Mouse (Mus musculus) left cerebral cortex, postnatal 25 days (tissue): ENCODE measurements around the gene Mpped2. TPM values are rescaled to one million over a fixed set of nuclear protein-coding genes. Genes with fewer than 3 reads are reported as not detected.
A peak's percentile ranks its signal among the peaks of the same experiment; 100 is the strongest.

Experiments used
- DNase-seq, 2 experiments: peaks; one replicate each; pipeline ENCODE4 v3.0.0; 2022; ENCODE audit warnings: low spot score in 2 of 2, mixed read lengths in 1 of 2
- intact Hi-C: fragments of 180-260 bp; cut with DNase I; formaldehyde crosslinking; loops from one replicate; pipeline ENCODE4 v1.15.1; 2025
- total RNA-seq, 2 experiments: library from RNA; stranded (reverse); gene quantifications; 2 replicates each; pipeline ENCODE4 v1.2.3; 2021

Gene Mpped2
- total RNA-seq: 10 to 100 TPM; 30.6 to 34.6 TPM

DNA sequence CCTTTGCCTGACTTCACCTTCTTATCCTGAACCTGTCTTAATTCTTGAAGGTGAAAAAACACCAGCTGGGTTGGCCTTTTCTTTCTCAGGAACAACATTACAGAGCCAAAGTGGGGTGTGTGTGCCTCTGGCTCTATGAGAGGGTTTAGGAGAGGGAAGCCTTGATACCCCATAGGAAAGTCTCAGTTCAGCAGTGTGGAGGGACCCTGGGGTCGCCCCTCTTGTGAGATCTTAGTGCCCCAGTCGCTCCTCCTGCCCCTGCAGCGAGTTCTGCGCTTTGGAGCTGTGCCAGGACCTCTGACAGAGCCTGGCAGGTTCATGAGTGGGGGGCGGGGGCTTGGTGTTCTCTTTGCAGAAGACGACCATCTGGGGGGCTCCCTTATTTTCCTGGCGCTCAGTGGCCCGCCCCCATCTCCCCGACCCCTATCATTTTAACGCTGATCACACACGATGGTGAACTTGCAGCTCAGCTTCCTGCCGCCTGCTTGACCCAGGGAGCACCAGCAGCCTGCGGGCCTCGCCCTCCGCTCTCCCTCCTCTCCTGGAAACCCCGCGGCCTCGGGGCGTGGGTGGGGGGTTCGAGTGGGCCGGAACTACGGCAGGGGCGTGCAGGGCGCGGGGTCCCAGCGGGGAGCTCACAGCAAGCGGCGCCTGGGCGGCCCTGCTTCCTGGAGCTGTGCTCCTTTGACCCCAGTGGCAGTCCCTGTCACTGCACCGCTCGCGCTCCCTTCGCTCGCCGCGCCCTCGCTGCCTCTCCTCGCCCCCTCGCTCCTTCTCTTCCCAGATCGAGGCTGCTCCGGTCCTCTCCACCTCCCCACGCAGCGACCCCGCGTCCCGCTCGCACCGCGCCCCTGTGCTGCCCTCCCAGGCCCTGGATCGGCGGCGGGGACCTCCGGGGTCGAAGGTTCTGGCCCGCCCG is at the start of gene Mpped2:
Gene Mpped2, plus strand, starts transcription at position 487 of the 919 bp plus-strand sequence.
- DNase-seq: peak; percentile 41 to 51
- intact Hi-C loops: loop anchor here (5.0 kb wide), 1 partner anchor 169 kb away; no protein-coding TSS in a partner anchor

GRCm38 (mm10) chr2:106644782-106645181 is 48.3 kb upstream of the Mpped2 start:
- intact Hi-C loops: no loop called here
- no peak for DNase-seq

DNA sequence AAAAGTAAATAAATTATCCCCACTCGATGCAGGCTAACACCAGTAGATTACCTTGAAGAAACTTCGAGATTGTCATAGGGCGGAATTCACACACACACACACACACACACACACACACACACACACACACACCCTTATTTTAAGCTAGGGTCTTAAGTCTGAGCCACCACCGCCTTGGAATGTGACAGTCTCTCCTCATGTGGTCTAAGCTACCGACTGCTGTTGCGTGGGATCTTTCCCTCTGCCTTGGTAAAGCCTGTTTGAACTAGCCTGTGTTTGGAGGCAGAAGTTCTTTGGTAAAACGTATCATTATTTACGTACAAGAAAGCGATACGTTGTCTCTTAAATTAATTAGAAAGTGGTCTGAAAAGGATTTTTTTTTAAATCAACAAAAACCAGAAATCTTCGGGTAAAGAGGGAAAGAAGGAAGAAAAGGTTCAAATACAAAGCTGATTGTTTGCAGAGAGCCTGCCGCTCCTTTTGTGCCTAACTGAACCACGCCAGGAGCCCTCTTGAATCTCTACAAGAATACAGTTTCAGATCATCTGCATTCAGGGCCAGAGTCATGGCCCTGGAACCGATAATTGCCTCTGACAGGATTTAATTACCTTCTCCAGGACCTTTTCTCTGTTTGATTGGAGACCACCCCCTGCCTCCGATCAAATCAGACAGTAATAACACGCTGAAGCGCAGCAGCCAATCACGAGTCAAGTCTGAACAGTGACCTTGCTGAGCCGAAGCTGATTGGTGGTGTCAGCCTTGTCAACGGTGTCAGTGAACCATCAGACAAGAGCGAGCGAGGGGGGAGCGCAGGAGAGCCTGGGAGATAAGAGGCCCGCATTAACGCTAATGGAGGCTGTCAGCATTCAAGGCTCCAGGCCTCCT is 43.1 kb upstream of the Mpped2 start:
- intact Hi-C loops: loop anchor here (5.0 kb wide), 1 partner anchor 138 kb away; no protein-coding TSS in a partner anchor

GRCm38 (mm10) chr2:106652151-106652550 is 40.9 kb upstream of the Mpped2 start:
- DNase-seq: no peak
- intact Hi-C loops: loop anchor here (5.0 kb wide), 1 partner anchor 140 kb away; no protein-coding TSS in a partner anchor

More for the DNA sequence above, 43.1 kb upstream of the Mpped2 start:
- peak; percentile 81 to 94 for DNase-seq

GRCm38 (mm10) chr2:106652741-106653140 is 40.3 kb upstream of the Mpped2 start:
- no peak for DNase-seq
- intact Hi-C loops: loop anchor here (5.0 kb wide), 1 partner anchor 140 kb away; no protein-coding TSS in a partner anchor

DNA sequence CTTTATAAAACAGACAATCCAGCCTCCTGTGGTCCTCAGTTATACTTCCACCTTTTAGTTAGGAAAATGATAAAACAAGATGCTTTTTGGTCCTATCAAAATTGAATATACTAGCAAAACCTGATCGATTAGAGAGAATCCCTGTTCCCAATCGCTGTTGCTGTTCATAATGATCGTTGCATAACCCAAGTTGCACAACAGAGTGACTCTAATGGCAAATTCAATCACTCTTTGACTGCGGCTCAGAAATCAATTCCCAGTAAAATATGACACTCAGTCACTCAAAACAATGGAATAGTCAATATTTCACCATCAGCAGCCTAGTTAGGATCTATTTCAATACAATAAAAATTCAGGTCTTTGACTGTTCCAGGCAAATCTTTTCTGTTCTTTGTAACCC is 39.8 kb upstream of the Mpped2 start:
- no peak for DNase-seq
- intact Hi-C loops: loop anchor here (5.0 kb wide), 1 partner anchor 141 kb away; no protein-coding TSS in a partner anchor

- DNase-seq: no peak
- intact Hi-C loops: no loop called here
Observed at GRCm38 (mm10) chr2:106655271-106655670, 37.8 kb upstream of the Mpped2 start.

DNA sequence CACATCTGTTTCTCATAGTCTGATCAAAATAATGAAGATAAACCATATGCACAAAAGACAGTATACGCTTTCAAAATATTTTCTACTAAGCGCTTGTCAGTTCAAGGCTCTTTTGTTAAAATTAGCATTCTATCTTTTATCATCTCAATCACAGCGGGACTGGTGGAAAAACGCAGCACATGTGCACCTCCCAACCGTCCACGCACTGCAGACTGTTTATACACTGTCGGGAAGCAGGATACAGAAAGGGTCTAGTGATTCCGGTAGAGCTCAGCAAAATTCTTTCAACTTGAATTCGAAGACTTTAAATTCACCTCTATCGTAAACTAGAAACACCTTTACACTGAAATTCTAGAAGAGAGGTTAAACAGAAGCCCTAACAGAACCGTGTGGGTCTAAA is 27.8 kb upstream of the Mpped2 start:
- DNase-seq: no peak
- intact Hi-C loops: no loop called here

DNA sequence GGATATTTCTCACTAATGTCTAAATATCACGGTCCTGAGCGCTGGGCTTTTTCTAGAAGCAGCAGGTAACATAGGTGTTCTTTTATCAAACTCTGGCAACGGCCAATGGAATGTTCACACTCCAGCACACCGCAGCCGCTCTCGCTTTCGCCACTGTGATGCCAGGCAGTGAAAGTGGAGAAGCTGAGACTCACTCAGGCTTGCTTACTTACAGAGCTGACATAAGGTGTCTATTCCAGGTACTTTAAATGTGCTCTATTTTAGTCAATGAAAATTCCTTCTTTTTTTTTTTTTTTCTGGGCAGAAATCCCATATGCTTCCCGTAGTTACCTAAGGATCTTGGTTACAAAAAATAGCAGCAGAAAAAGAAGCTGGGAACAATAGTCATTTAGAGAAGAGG is 18.8 kb upstream of the Mpped2 start:
- peak in 1 of 2 experiments; percentile 8 for DNase-seq
- intact Hi-C loops: no loop called here

GRCm38 (mm10) chr2:106677449-106677848 is 15.6 kb upstream of the Mpped2 start:
- intact Hi-C loops: no loop called here
- DNase-seq: no peak

- intact Hi-C loops: no loop called here
- no peak for DNase-seq
Observed at GRCm38 (mm10) chr2:106679720-106680455, 13.2 kb upstream of the Mpped2 start.

- no peak for DNase-seq
- intact Hi-C loops: no loop called here
Observed at GRCm38 (mm10) chr2:106683185-106683831, 9.8 kb upstream of the Mpped2 start.

- no peak for DNase-seq
- intact Hi-C loops: no loop called here
Observed at GRCm38 (mm10) chr2:106683832-106684231, 9.2 kb upstream of the Mpped2 start.

GRCm38 (mm10) chr2:106691753-106692363 is 1.2 kb upstream of the Mpped2 start:
- intact Hi-C loops: loop anchor here (5.0 kb wide), 1 partner anchor 170 kb away; no protein-coding TSS in a partner anchor
- no peak for DNase-seq

- peak in 1 of 2 experiments; percentile 38 for DNase-seq
Observed at GRCm38 (mm10) chr2:106692405-106692782, 675 bp upstream of the Mpped2 start.

GRCm38 (mm10) chr2:106693702-106694566 is 865 bp downstream of the Mpped2 start:
- intact Hi-C loops: loop anchor here (2.0 to 5.0 kb wide), 5 partner anchors 25 to 263 kb away; no protein-coding TSS in a partner anchor
- DNase-seq: peak; percentile 51 to 65

More at GRCm38 (mm10) chr2:106692405-106692782, 675 bp upstream of the Mpped2 start:
- intact Hi-C loops: loop anchor here (5.0 kb wide), 1 partner anchor 170 kb away; no protein-coding TSS in a partner anchor

GRCm38 (mm10) chr2:106694567-106694885 is 1.5 kb downstream of the Mpped2 start:
- DNase-seq: no peak
- intact Hi-C loops: loop anchor here (2.0 to 5.0 kb wide), 5 partner anchors 24 to 264 kb away; no protein-coding TSS in a partner anchor
